Mouse (Mus musculus): ENCODE measurements around the gene Bach2. TPM values are rescaled to one million over a fixed set of nuclear protein-coding genes. Genes with fewer than 3 reads are reported as not detected.

Bach2 gene
- total RNA-seq, 2 experiments from 2014 or later, result 92.7 to 105 TPM

- intact Hi-C loops (cut with DNase I), result no loop called here
- no peak for DNase-seq
These were observed 81.4 kb downstream of the Bach2 start for GRCm38 (mm10) chr4:32320039-32320438.

DNA sequence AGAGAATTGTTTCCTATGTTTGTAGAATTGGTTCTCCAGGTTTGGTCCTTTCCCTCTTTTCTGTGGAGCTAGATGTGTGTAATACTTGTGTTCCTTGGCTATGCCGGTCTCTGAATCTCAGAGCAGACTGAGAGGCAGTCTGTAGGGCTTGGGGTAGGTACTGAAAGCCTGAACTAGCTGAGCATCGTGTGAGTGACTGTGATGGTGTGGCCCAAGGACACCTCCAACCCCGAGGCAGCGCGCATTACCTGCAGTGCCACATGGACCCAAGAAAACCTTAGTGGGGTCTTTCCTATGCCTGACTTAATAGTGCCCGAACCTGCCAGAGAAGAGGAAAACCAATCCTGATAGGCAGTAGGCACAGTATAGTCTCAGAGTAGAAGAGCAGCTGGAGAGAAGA, 85.5 kb downstream of the Bach2 start:
- intact Hi-C loops (cut with DNase I), result no loop called here
- DNase-seq, result no peak

- intact Hi-C loops (cut with DNase I), result no loop called here
- DNase-seq, result no peak
These were observed 86.4 kb downstream of the Bach2 start for GRCm38 (mm10) chr4:32324967-32325366.

GRCm38 (mm10) chr4:32325596-32325995, 87.0 kb downstream of the Bach2 start:
- intact Hi-C loops (cut with DNase I), result no loop called here
- DNase-seq, result no peak

- intact Hi-C loops (cut with DNase I), result no loop called here
- DNase-seq, result no peak
These were observed 87.7 kb downstream of the Bach2 start for GRCm38 (mm10) chr4:32326279-32326678.

DNA sequence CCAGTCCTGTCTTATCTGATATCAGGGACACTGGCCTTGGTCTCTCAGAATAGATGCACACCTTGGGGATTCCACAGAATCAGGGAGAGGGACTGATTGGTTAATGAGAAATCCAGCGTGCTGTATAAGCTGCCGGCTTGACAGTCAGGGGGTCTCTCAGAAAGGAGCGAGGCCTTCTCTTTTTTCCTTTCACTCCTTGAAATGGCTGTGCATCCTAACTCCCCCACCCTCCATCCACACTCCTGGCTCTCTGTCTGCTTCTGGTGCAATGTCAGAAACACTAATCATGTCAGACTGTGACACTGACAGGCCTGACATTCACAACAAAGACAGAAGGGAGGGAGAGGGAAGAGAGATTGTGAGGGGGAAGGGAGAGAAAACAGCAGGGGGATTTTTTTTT, 88.3 kb downstream of the Bach2 start:
- no peak for DNase-seq

DNA sequence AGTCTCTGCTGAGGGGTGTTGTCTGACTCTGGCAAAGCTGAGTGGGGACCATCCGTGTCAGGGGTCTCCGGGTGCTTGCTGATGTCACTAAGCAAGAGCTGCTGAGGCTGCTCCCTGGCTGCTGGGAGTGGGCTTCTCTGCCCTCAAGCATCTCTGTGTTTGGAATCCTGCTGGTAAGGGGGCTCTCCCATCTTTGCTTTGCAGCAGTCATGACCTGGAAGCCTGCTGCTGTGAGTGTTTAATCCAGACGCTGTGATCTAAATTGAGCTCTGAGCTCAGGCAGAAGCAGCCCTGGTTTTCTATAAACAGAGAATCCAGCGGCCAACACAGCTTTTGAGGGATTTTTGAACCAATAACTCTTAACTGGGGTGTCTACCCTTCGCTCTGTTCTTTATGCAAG, 89.0 kb downstream of the Bach2 start:
- intact Hi-C loops (cut with DNase I), result no loop called here
- no peak for DNase-seq

More for the DNA sequence above, 88.3 kb downstream of the Bach2 start:
- intact Hi-C loops (cut with DNase I), result no loop called here

- intact Hi-C loops (cut with DNase I), result no loop called here
These were observed 90.0 kb downstream of the Bach2 start for GRCm38 (mm10) chr4:32328561-32328960.

GRCm38 (mm10) chr4:32330584-32331314, 92.1 kb downstream of the Bach2 start:
- no peak for DNase-seq
- intact Hi-C loops (cut with DNase I), result no loop called here

More at GRCm38 (mm10) chr4:32328561-32328960, 90.0 kb downstream of the Bach2 start:
- no peak for DNase-seq

DNA sequence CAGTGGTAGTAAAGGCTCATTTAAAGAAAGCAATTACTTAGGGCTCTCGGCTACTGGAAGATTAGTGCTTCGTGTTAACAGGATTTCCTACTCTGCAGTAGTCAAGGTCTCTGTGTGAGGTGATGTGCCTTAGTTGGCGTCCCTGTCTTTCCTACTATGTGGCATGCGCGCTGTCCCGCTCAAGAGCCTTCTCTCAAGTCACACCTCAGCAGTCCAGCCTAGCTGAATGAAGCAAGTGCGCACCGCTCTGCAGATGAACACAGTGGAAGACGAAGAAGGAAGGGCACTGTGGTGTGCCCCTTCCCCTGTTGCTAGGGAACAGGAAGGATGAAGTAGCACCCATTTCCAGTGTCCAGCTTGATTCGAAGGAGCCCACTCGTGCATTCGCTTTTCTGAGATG, 93.4 kb downstream of the Bach2 start:
- intact Hi-C loops (cut with DNase I), result no loop called here
- no peak for DNase-seq

- intact Hi-C loops (cut with DNase I), result no loop called here
- DNase-seq, result no peak
These were observed 95.5 kb downstream of the Bach2 start for GRCm38 (mm10) chr4:32334131-32334530.

DNA sequence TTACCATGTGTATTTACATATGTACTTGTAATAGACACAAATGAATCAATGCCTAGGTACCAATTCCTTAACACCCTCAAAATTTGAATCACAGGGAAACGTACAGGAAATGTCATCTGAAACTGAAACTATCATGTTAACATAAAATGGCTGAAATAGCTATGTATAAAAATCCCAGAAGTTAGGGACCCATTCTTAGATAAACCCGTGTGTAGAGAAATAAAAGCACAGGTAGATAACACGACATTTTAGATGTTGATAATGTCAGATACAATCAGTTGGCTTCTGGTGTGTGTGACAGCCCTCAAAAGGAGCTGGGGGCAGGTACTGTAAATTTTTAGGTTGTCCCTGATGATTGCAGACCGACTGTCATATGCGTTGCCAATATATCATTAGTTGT, 96.2 kb downstream of the Bach2 start:
- DNase-seq, result no peak
- intact Hi-C loops (cut with DNase I), result no loop called here

GRCm38 (mm10) chr4:32335659-32336058, 97.1 kb downstream of the Bach2 start:
- intact Hi-C loops (cut with DNase I), result no loop called here
- no peak for DNase-seq

DNA sequence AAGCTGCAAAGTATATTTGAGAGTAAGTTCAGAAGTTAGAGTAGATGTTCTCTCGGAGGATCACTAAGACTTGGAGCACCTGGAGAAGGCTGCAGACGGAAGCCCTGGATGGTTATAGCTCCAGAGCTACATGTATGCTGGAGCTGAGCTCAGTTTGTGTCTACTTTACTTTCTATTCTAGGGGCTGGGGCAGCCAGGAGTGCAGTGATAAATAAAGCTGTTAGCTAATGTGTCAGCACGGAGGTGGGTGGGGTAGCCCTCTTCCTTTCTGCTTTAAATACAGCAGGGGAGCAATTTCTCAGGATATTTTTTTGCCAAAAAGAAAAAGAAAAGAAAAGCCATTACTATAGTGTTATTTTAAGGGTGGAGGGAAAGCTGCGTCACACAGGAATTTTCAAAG, 98.0 kb downstream of the Bach2 start:
- intact Hi-C loops (cut with DNase I), result no loop called here

GRCm38 (mm10) chr4:32337638-32338037, 99.0 kb downstream of the Bach2 start:
- no peak for DNase-seq
- intact Hi-C loops (cut with DNase I), result no loop called here

More for the DNA sequence above, 98.0 kb downstream of the Bach2 start:
- no peak for DNase-seq

DNA sequence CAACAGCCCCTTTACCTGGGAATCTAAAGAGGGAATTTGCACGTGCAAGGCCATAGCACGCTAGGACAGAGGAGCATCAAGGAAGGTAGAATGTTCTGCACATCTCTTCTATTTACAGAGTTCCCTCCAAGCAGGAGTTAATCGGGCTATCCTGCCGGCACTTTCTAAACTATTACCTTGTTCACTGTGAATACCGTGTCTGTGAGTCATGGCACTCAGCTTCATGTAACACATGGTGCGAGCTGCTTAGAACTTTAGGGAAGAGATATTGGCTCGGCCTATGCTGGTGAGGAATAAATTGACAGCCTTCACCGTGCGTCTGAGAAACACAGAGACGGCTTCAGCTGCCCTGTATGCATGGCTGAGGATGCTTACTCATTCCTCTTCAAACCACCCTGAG, 99.8 kb downstream of the Bach2 start:
- intact Hi-C loops (cut with DNase I), result no loop called here

GRCm38 (mm10) chr4:32340844-32341243, 102.2 kb downstream of the Bach2 start:
- no peak for DNase-seq
- intact Hi-C loops (cut with DNase I), result no loop called here

More for the DNA sequence above, 99.8 kb downstream of the Bach2 start:
- DNase-seq, result no peak

DNA sequence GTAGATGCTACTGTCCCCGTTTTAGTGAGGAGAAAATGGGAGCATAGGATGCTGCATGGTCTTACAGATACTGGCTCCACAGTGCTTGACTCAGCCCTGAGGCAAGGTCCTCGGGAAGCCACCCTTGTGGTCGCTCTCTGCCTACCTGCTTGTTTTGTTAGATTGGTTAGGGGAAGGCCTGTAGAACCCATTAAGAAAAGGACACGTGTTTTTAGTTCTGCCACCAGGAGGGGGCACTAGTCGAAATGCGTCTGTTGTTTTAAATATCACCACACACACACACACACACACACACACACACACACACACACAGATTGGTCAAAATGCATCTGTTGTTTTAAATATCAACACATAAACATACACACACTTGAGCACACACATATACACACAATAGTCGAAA, 103.7 kb downstream of the Bach2 start:
- intact Hi-C loops (cut with DNase I), result no loop called here

DNA sequence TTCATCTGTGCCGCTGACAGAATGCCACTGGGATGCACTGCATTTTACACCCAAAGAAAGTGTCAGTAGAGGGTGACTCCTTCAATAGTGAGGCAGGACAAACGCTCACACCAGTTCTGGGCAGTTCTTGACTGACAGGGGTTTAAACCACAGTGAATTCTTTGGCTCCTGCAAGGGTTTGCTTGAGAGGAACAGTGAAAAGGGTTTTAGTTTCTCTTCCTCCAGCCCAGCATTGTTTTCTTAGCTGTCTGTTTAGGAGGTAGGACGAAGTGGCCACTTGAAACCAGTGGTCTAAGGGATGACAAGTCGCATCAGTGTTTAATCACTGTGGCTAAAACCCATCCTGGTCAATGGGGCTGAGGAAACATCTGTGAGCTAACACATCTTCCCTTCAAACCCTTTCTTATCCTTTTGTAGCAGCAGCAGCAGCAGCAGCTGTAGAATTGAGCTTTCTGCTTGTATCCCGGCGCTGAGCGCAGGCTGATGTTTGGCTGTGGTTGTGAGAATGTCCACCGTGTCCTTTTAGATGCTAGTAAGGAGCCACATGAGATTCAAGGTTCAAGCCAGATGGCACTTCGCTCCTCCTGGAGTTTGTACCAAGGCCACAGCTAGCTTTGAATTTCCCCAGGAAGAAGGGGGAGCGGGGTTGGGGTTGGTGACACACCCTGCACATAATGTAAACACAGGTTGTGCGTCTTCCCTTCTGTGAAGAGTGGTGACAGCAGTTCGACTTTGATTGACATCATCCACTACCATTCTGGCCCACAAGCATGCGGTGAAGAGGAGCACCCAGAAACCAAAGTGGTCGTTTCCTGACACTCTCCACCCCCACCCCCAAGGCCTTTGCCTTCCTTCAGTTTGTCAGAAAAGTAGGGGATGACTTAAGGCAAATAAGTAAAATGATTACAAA, 104.9 kb downstream of the Bach2 start:
- DNase-seq, result no peak
- intact Hi-C loops (cut with DNase I), result no loop called here

More for the DNA sequence above, 103.7 kb downstream of the Bach2 start:
- no peak for DNase-seq

GRCm38 (mm10) chr4:32344276-32344675, 105.7 kb downstream of the Bach2 start:
- intact Hi-C loops (cut with DNase I), result no loop called here
- no peak for DNase-seq

GRCm38 (mm10) chr4:32347202-32347601, 108.6 kb downstream of the Bach2 start:
- DNase-seq, result no peak
- intact Hi-C loops (cut with DNase I), result no loop called here

- DNase-seq, result no peak
- intact Hi-C loops (cut with DNase I), result no loop called here
These were observed 109.1 kb downstream of the Bach2 start for GRCm38 (mm10) chr4:32347711-32348110.
